In the genomic region with DNA sequence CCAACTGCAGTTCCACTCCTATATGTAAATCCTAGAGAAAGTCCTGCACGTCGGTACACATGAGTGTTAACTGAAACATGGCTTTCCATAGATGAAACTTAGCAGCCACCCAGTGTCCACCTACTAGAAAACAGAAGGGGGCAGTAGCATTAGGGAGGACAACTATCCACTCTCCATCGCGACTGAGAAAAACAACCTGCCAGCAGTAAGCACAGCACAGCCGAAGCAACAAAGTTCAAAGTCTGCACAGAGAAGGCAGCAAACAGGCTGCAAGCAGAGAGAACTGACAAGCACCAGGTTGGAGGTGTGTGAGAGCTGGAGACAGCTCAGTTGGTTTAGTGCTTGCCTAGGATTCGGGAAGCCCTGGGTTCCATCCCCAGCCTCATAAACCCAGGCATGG, we compare ENCODE assay signal across 17 mouse cellular contexts. TPM values are rescaled to one million over a fixed set of nuclear protein-coding genes. Genes with fewer than 3 reads are reported as not detected.
DNase-seq lines count a peak whose midpoint lies in the region; ATAC-seq lines count a peak whose summit lies in the region.
"Had no signal": no experiment of that assay in that cellular context is flagged by ENCODE, and none has a peak within 500 bp of the region (broad histone marks: within the 10 kb centered on the region; RNA-seq: fewer than 3 reads in every experiment).

No protein-coding gene starts in this region.

- intact Hi-C loops in left cerebral cortex, postnatal 4 days (cut with DNase I): no loop called here

- no peaks in the 10 kb centered on the region for H3K9me3 ChIP-seq in kidney, embryonic 15.5 days (replicated peaks)
- H3K9me3 ChIP-seq in intestine, embryonic 16.5 days (ENCODE audit: control insufficient read depth, low read length): no peaks in the 10 kb centered on the region
- H3K9me3 ChIP-seq in kidney, embryonic 16.5 days (ENCODE audit: low read length): no peaks in the 10 kb centered on the region
- H3K9me3 ChIP-seq in liver, embryonic 16.5 days (replicated peaks; ENCODE audit: control insufficient read depth, low read length): no peaks in the 10 kb centered on the region
- H3K9me3 ChIP-seq: embryonic facial prominence, embryonic 15.5 days; forebrain, embryonic 12.5 days; G1E; heart, embryonic 15.5 days; limb, embryonic 12.5 days; megakaryocyte, embryonic 14.5 days; neural tube, embryonic 13.5 days had no signal

- DNase-seq in kidney, adult 18-20 months: peak; percentile 40
- no peak for DNase-seq in lung, postnatal 4 days
- no peak for DNase-seq in left cerebral cortex, postnatal 4 days
- DNase-seq: adrenal gland, postnatal 14 days; cerebellum, adult 8-10 months; thymus, adult 2 months had no signal

- no peak overlapping the region for H3K4me2 ChIP-seq in kidney, embryonic 15.5 days
- no peak overlapping the region for H3K4me2 ChIP-seq in intestine, embryonic 16.5 days (ENCODE audit: low read depth, low read length)
- no peak overlapping the region for H3K4me2 ChIP-seq in kidney, embryonic 16.5 days (replicated peaks; ENCODE audit: low read depth, low read length)
- no peak overlapping the region for H3K4me2 ChIP-seq in liver, embryonic 16.5 days (ENCODE audit: low read depth, low read length)
- H3K4me2 ChIP-seq: embryonic facial prominence, embryonic 15.5 days; forebrain, embryonic 12.5 days; heart, embryonic 15.5 days; limb, embryonic 12.5 days; neural tube, embryonic 13.5 days had no signal

- no peak overlapping the region for H3K9ac ChIP-seq in kidney, embryonic 15.5 days
- H3K9ac ChIP-seq in intestine, embryonic 16.5 days (ENCODE audit: low read depth, low read length): no peak overlapping the region
- H3K9ac ChIP-seq in kidney, embryonic 16.5 days (replicated peaks; ENCODE audit: low read length): no peak overlapping the region
- H3K9ac ChIP-seq in liver, embryonic 16.5 days (ENCODE audit: low read depth, low read length): no peak overlapping the region
- H3K9ac ChIP-seq: embryonic facial prominence, embryonic 15.5 days; forebrain, embryonic 12.5 days; heart, embryonic 15.5 days; limb, embryonic 12.5 days; neural tube, embryonic 13.5 days had no signal

- 57% methylated on average over 6 of the region's 6 CpGs for WGBS in kidney, embryonic 15.5 days
- 48% methylated on average over 6 of the region's 6 CpGs for WGBS in intestine, embryonic 16.5 days
- 53% methylated on average over 6 of the region's 6 CpGs for WGBS in kidney, embryonic 16.5 days
- 38% methylated on average over 6 of the region's 6 CpGs for WGBS in liver, embryonic 16.5 days (ENCODE audit: insufficient replicate concordance)

- no peaks in the 10 kb centered on the region for H3K36me3 ChIP-seq in kidney, embryonic 15.5 days
- no peaks in the 10 kb centered on the region for H3K36me3 ChIP-seq in intestine, embryonic 16.5 days (ENCODE audit: control insufficient read depth, insufficient read depth, low read length)
- H3K36me3 ChIP-seq in kidney, embryonic 16.5 days (ENCODE audit: insufficient read depth, low read length): no peaks in the 10 kb centered on the region
- no peaks in the 10 kb centered on the region for H3K36me3 ChIP-seq in liver, embryonic 16.5 days (ENCODE audit: control insufficient read depth, insufficient read depth)
- H3K36me3 ChIP-seq: embryonic facial prominence, embryonic 15.5 days; forebrain, embryonic 12.5 days; G1E; heart, embryonic 15.5 days; limb, embryonic 12.5 days; neural tube, embryonic 13.5 days had no signal

- peaks cover 12% of the 10 kb centered on the region for H3K4me1 ChIP-seq in kidney, embryonic 15.5 days
- peaks cover 6% of the 10 kb centered on the region; the same call in 1 of the 2 replicates for H3K4me1 ChIP-seq in intestine, embryonic 16.5 days (ENCODE audit: control insufficient read depth, insufficient read depth, low read length)
- peaks cover 10% of the 10 kb centered on the region; the same call in 1 of the 2 replicates for H3K4me1 ChIP-seq in kidney, embryonic 16.5 days (ENCODE audit: insufficient read depth, low read length)
- no peaks in the 10 kb centered on the region for H3K4me1 ChIP-seq in liver, embryonic 16.5 days (ENCODE audit: control insufficient read depth, low read depth, low read length)
- H3K4me1 ChIP-seq: forebrain, embryonic 12.5 days; limb, embryonic 12.5 days had no signal

- H3K4me3 ChIP-seq in kidney, embryonic 15.5 days (replicated peaks): no peak overlapping the region
- H3K4me3 ChIP-seq in intestine, embryonic 16.5 days (ENCODE audit: low read length): no peak overlapping the region
- H3K4me3 ChIP-seq in kidney, embryonic 16.5 days (ENCODE audit: low read length): no peak overlapping the region
- no peak overlapping the region for H3K4me3 ChIP-seq in liver, embryonic 16.5 days (ENCODE audit: low read depth, low read length)
- H3K4me3 ChIP-seq: embryonic facial prominence, embryonic 15.5 days; forebrain, embryonic 12.5 days; heart, embryonic 15.5 days; limb, embryonic 12.5 days; megakaryocyte, embryonic 14.5 days; neural tube, embryonic 13.5 days had no signal

- no peaks in the 10 kb centered on the region for H3K27me3 ChIP-seq in kidney, embryonic 15.5 days
- H3K27me3 ChIP-seq in intestine, embryonic 16.5 days (replicated peaks; ENCODE audit: control insufficient read depth, insufficient read depth, low read length): no peaks in the 10 kb centered on the region
- no peaks in the 10 kb centered on the region for H3K27me3 ChIP-seq in kidney, embryonic 16.5 days (ENCODE audit: insufficient read depth, low read length)
- H3K27me3 ChIP-seq in liver, embryonic 16.5 days (ENCODE audit: control insufficient read depth, insufficient read depth, low read depth, low read length): no peaks in the 10 kb centered on the region
- H3K27me3 ChIP-seq: embryonic facial prominence, embryonic 15.5 days; forebrain, embryonic 12.5 days; heart, embryonic 15.5 days; limb, embryonic 12.5 days; megakaryocyte, embryonic 14.5 days; neural tube, embryonic 13.5 days had no signal

- H3K27ac ChIP-seq in kidney, embryonic 15.5 days: no peak overlapping the region
- no peak overlapping the region; the same call in 1 of the 2 replicates for H3K27ac ChIP-seq in intestine, embryonic 16.5 days (ENCODE audit: low read length)
- H3K27ac ChIP-seq in kidney, embryonic 16.5 days (ENCODE audit: low read length): no peak overlapping the region
- H3K27ac ChIP-seq in liver, embryonic 16.5 days (ENCODE audit: low read length): no peak overlapping the region
- H3K27ac ChIP-seq: embryonic facial prominence, embryonic 15.5 days; forebrain, embryonic 12.5 days; heart, embryonic 15.5 days; limb, embryonic 12.5 days; neural tube, embryonic 13.5 days had no signal

- ATAC-seq in kidney, embryonic 15.5 days (replicated peaks; ENCODE audit: low FRiP score): no peak
- ATAC-seq in intestine, embryonic 16.5 days: peak; percentile 73
- 0 out of 2 replicates have a peak, but pooled peaks have one; percentile 49 for ATAC-seq in kidney, embryonic 16.5 days (ENCODE audit: low FRiP score, low TSS enrichment)
- ATAC-seq in liver, embryonic 16.5 days (ENCODE audit: low read depth): peak; percentile 66

RNA-seq across cellular contexts. Expression of a gene that starts 7.2 kb away (rescaled TPM):
- polyA plus RNA-seq in kidney, embryonic 15.5 days (2015; fragmentation: Nextera tagmentation; extraction: Ambion mirVana): 16.9 TPM in 2 replicates
- polyA plus RNA-seq in intestine, embryonic 16.5 days (2015; fragmentation: Nextera tagmentation; extraction: Ambion mirVana): 9.1 and 10.2 TPM in 2 replicates
- polyA plus RNA-seq in kidney, embryonic 16.5 days (2015; fragmentation: Nextera tagmentation; extraction: Ambion mirVana): 15.6 TPM in 2 replicates
- 3.3 and 3.6 TPM in 2 replicates for polyA plus RNA-seq in liver, embryonic 16.5 days (2015; fragmentation: Nextera tagmentation; extraction: Ambion mirVana)
- total RNA-seq in left cerebral cortex, postnatal 4 days (2021): 10 to 100 TPM; 35.9 to 36.9 TPM
